Mouse (Mus musculus) heart, embryonic 13.5 days (tissue): ENCODE measurements around the gene Nrm. TPM values are rescaled to one million over a fixed set of nuclear protein-coding genes. Genes with fewer than 3 reads are reported as not detected.

Experiments
- ATAC-seq: fragments of 200-750 bp; cut with Nextera tagmentation; 2 replicates; pipeline ENCODE4 v1.8.0; 2017; ENCODE audit warnings: moderate TSS enrichment; ENCODE audit not compliant: insufficient number of reproducible peaks, low FRiP score, low TSS enrichment; ENCODE audit errors: extremely low read depth
- H3K27ac ChIP-seq: fragments of 300-500 bp; sonication (generic); replicated peaks from 2 replicates; pipeline ENCODE4 v1.5.1; 2015; ENCODE audit warnings: moderate library complexity, mild to moderate bottlenecking, inconsistent platforms
- H3K27me3 ChIP-seq: fragments of 300-500 bp; sonication (generic); replicated peaks from 2 replicates; pipeline ENCODE4 v1.6.1; 2015; ENCODE audit warnings: mild to moderate bottlenecking, inconsistent platforms
- H3K36me3 ChIP-seq: fragments of 300-500 bp; sonication (generic); 2 replicates; pipeline ENCODE4 v1.6.1; 2015; ENCODE audit warnings: mild to moderate bottlenecking, inconsistent platforms
- H3K4me1 ChIP-seq: fragments of 300-500 bp; sonication (generic); 2 replicates; pipeline ENCODE4 v1.6.1; 2015; ENCODE audit warnings: inconsistent platforms
- H3K4me2 ChIP-seq: fragments of 300-500 bp; sonication (generic); 2 replicates; pipeline ENCODE4 v1.6.1; 2015; ENCODE audit warnings: inconsistent platforms, mild to moderate bottlenecking, moderate library complexity
- H3K4me3 ChIP-seq: fragments of 300-500 bp; sonication (generic); 2 replicates; pipeline ENCODE4 v1.5.1; 2015; ENCODE audit warnings: moderate library complexity, mild to moderate bottlenecking, inconsistent platforms
- H3K9ac ChIP-seq: fragments of 300-500 bp; sonication (generic); 2 replicates; pipeline ENCODE4 v1.6.1; 2015; ENCODE audit warnings: inconsistent platforms, mild to moderate bottlenecking, moderate library complexity
- H3K9me3 ChIP-seq: fragments of 300-500 bp; sonication (generic); 2 replicates; pipeline ENCODE4 v1.6.1; 2016; ENCODE audit warnings: inconsistent platforms
- WGBS: fragments of 180-500 bp; shearing (Covaris S2); methylation state at CpG from one replicate; pipeline ENCODE4 v1.1.7; 2015; ENCODE audit warnings: mixed read lengths; 5-methylcytosine and 5-hydroxymethylcytosine counted together
- polyA plus RNA-seq: library from polyadenylated mRNA; unstranded; fragments of >200 nt; fragmentation: Nextera tagmentation; extraction: Ambion mirVana; gene quantifications from 2 replicates; pipeline ENCODE4 v1.2.1, GENCODE M21; 2015

Gene Nrm
- polyA plus RNA-seq, 1 experiment from 2014 or later, result 43.5 TPM

- Histone ChIP-seq H3K9ac (peak overlapping the region; percentile 94), H3K27me3 (no peaks in the 10 kb centered on the region), H3K4me1 (peaks cover 28% of the 10 kb centered on the region), H3K4me2 (peak overlapping the region; percentile 88), H3K27ac (peak overlapping the region; percentile 89), H3K4me3 (peak overlapping the region; percentile 87), H3K36me3 (peaks cover 31% of the 10 kb centered on the region), H3K9me3 (no peaks in the 10 kb centered on the region)
- 2% methylated on average over 11 of the region's 11 CpGs for WGBS
- ATAC-seq, result no peak
These were observed 38.6 kb upstream of the Nrm start for GRCm38 (mm10) chr17:35822564-35822963.

- Histone ChIP-seq H3K27me3 (no peaks in the 10 kb centered on the region), H3K9ac (peak within 1 kb of the TSS; percentile 94), H3K27ac (peak within 1 kb of the TSS; percentile 91), H3K4me3 (peak within 1 kb of the TSS; percentile 87), H3K4me1 (peaks cover 28% of the 10 kb centered on the region), H3K4me2 (peak within 1 kb of the TSS; percentile 88), H3K9me3 (no peaks in the 10 kb centered on the region), H3K36me3 (peaks cover 38% of the 10 kb centered on the region)
- WGBS, result under 1% methylated on average over 44 of the region's 47 CpGs
- peak; percentile 76 for ATAC-seq
These were observed 37.9 kb upstream of the Nrm start, which contains the start of gene Flot1 for GRCm38 (mm10) chr17:35822964-35823937. Gene Flot1 (plus strand): TSS chr17:35823230.

GRCm38 (mm10) chr17:35824402-35824801 is 36.7 kb upstream of the Nrm start:
- no peaks in the 10 kb centered on the region for H3K27me3 ChIP-seq
- H3K4me3 ChIP-seq, result peak overlapping the region; percentile 87
- H3K36me3 ChIP-seq, result peaks cover 50% of the 10 kb centered on the region
- no peak for ATAC-seq
- peak overlapping the region; percentile 94 for H3K9ac ChIP-seq
- no peaks in the 10 kb centered on the region for H3K9me3 ChIP-seq
- H3K27ac ChIP-seq, result peak overlapping the region; percentile 91; the same call in 1 of the 2 replicates
- peaks cover 28% of the 10 kb centered on the region for H3K4me1 ChIP-seq
- H3K4me2 ChIP-seq, result peak overlapping the region; percentile 88
- WGBS, result 57% methylated on average over 7 of the region's 7 CpGs

- Histone ChIP-seq H3K9ac (no peak overlapping the region), H3K27me3 (no peaks in the 10 kb centered on the region), H3K27ac (no peak overlapping the region), H3K4me3 (no peak overlapping the region), H3K9me3 (no peaks in the 10 kb centered on the region), H3K4me2 (no peak overlapping the region), H3K36me3 (peaks cover 52% of the 10 kb centered on the region), H3K4me1 (peaks cover 37% of the 10 kb centered on the region)
- ATAC-seq, result no peak
- WGBS, result 90% methylated on average over 13 of the region's 13 CpGs
These were observed 35.8 kb upstream of the Nrm start for GRCm38 (mm10) chr17:35825109-35825850.

- Histone ChIP-seq H3K27ac (peak overlapping the region; percentile 34; the same call in 1 of the 2 replicates), H3K9me3 (no peaks in the 10 kb centered on the region), H3K4me2 (peak overlapping the region; percentile 34), H3K4me3 (peak overlapping the region; percentile 1; the same call in 1 of the 2 replicates), H3K4me1 (peaks cover 35% of the 10 kb centered on the region), H3K9ac (peak overlapping the region; percentile 57), H3K36me3 (peaks cover 93% of the 10 kb centered on the region), H3K27me3 (no peaks in the 10 kb centered on the region)
- ATAC-seq, result no peak
- WGBS, result 3% methylated on average over 21 of the region's 21 CpGs
These were observed 31.4 kb upstream of the Nrm start for GRCm38 (mm10) chr17:35829737-35830136.

- Histone ChIP-seq H3K27me3 (no peaks in the 10 kb centered on the region), H3K4me1 (peaks cover 50% of the 10 kb centered on the region), H3K4me2 (no peak overlapping the region), H3K4me3 (no peak overlapping the region), H3K9me3 (no peaks in the 10 kb centered on the region), H3K9ac (no peak overlapping the region), H3K36me3 (peaks cover 86% of the 10 kb centered on the region), H3K27ac (peak overlapping the region; percentile 48; the same call in 1 of the 2 replicates)
- no peak for ATAC-seq
- 66% methylated on average over 8 of the region's 8 CpGs for WGBS
These were observed 28.5 kb upstream of the Nrm start for GRCm38 (mm10) chr17:35832400-35833238.

- H3K27ac ChIP-seq, result peak overlapping the region; percentile 48
- H3K4me1 ChIP-seq, result peaks cover 50% of the 10 kb centered on the region
- no peaks in the 10 kb centered on the region for H3K9me3 ChIP-seq
- H3K9ac ChIP-seq, result peak overlapping the region; percentile 24; the same call in 1 of the 2 replicates
- 22% methylated on average over 5 of the region's 5 CpGs for WGBS
- peak overlapping the region; percentile 1; the same call in 1 of the 2 replicates for H3K4me3 ChIP-seq
- no peak overlapping the region for H3K4me2 ChIP-seq
- peaks cover 79% of the 10 kb centered on the region for H3K36me3 ChIP-seq
- H3K27me3 ChIP-seq, result no peaks in the 10 kb centered on the region
- no peak for ATAC-seq
These were observed 27.8 kb upstream of the Nrm start for GRCm38 (mm10) chr17:35833239-35833751.

GRCm38 (mm10) chr17:35833894-35834293 is 27.2 kb upstream of the Nrm start:
- 48% methylated on average over 5 of the region's 5 CpGs for WGBS
- Histone ChIP-seq H3K36me3 (peaks cover 73% of the 10 kb centered on the region), H3K27me3 (no peaks in the 10 kb centered on the region), H3K4me3 (peak overlapping the region; percentile 18; the same call in 1 of the 2 replicates), H3K27ac (no peak overlapping the region; the same call in 1 of the 2 replicates), H3K9me3 (no peaks in the 10 kb centered on the region), H3K9ac (peak overlapping the region; percentile 99), H3K4me2 (peak overlapping the region; percentile 90), H3K4me1 (peaks cover 54% of the 10 kb centered on the region)
- no peak for ATAC-seq

GRCm38 (mm10) chr17:35834696-35835422 is 26.3 kb upstream of the Nrm start:
- ATAC-seq, result no peak

More at GRCm38 (mm10) chr17:35834696-35835422, 26.3 kb upstream of the Nrm start:
- peaks cover 68% of the 10 kb centered on the region for H3K36me3 ChIP-seq
- no peaks in the 10 kb centered on the region for H3K9me3 ChIP-seq
- no peaks in the 10 kb centered on the region for H3K27me3 ChIP-seq
- H3K4me3 ChIP-seq, result peak overlapping the region; percentile 94
- H3K4me2 ChIP-seq, result peak overlapping the region; percentile 90
- 0 out of 2 replicates have a peak overlapping the region, but pooled peaks have one; percentile 3 for H3K27ac ChIP-seq
- 72% methylated on average over 26 of the region's 26 CpGs for WGBS
- H3K9ac ChIP-seq, result peak overlapping the region; percentile 99
- H3K4me1 ChIP-seq, result peaks cover 59% of the 10 kb centered on the region
